Mouse (Mus musculus) neural tube, embryonic 12.5 days (tissue): Measurements from ENCODE around the gene Mfsd7a. TPM values are rescaled to one million over a fixed set of nuclear protein-coding genes. Genes with fewer than 3 reads are reported as not detected.
A peak's percentile ranks its signal among the peaks of the same experiment; 100 is the strongest.

Source experiments
- ATAC-seq: fragments of 200-750 bp; cut with Nextera tagmentation; 2 replicates; pipeline ENCODE4 v1.8.0; 2017; ENCODE audit warnings: low read depth, mild to moderate bottlenecking, moderate TSS enrichment, moderate library complexity; ENCODE audit not compliant: low FRiP score
- H3K27ac ChIP-seq: fragments of 300-500 bp; sonication (generic); 2 replicates; pipeline ENCODE4 v1.5.1; 2016
- H3K27me3 ChIP-seq: fragments of 300-500 bp; sonication (generic); replicated peaks from 2 replicates; pipeline ENCODE4 v1.6.1; 2016; ENCODE audit warnings: mild to moderate bottlenecking
- H3K36me3 ChIP-seq: fragments of 300-500 bp; sonication (generic); 2 replicates; pipeline ENCODE4 v1.6.1; 2016; ENCODE audit warnings: mild to moderate bottlenecking
- H3K4me1 ChIP-seq: fragments of 300-500 bp; sonication (generic); 2 replicates; pipeline ENCODE4 v1.6.1; 2016
- H3K4me2 ChIP-seq: fragments of 300-500 bp; sonication (generic); replicated peaks from 2 replicates; pipeline ENCODE4 v1.6.1; 2016; ENCODE audit warnings: mild to moderate bottlenecking
- H3K4me3 ChIP-seq: fragments of 300-500 bp; sonication (generic); 2 replicates; pipeline ENCODE4 v1.5.1; 2016
- H3K9ac ChIP-seq: fragments of 300-500 bp; sonication (generic); 2 replicates; pipeline ENCODE4 v1.6.1; 2016; ENCODE audit warnings: mild to moderate bottlenecking
- H3K9me3 ChIP-seq: fragments of 300-500 bp; sonication (generic); 2 replicates; pipeline ENCODE4 v1.6.1; 2016; ENCODE audit warnings: mild to moderate bottlenecking
- WGBS: fragments of 180-500 bp; shearing (Covaris S2); methylation state at CpG from one replicate; pipeline ENCODE4 v1.1.7; 2016; 5-methylcytosine and 5-hydroxymethylcytosine counted together
- polyA plus RNA-seq: library from polyadenylated mRNA; unstranded; fragments of >200 nt; fragmentation: Nextera tagmentation; extraction: Ambion mirVana; gene quantifications from 2 replicates; pipeline ENCODE4 v1.2.1, GENCODE M21; 2016

Gene Mfsd7a
- polyA plus RNA-seq, 1 experiment from 2014 or later = 0.16 TPM

DNA sequence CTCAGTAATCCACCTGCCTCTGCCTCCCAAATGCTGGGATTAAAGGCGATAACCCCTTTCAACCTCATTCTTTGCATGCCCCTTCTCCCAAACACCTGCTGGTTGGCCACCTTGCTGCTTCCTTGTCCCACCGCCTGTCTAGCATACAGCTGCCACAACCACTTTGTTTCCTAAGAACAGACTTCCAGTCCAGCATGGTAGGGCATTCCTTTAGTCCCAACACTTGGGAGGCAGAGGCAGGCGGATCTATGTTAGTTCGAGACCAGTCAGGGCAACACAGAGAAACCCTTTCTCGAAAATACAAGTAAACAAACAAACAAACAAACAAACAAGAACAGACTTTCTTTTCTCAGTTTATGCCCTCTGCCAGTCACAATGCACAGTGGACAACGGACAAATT, 11.8 kb upstream of the Mfsd7a start:
- peaks cover 29% of the 10 kb centered on the region for H3K4me1 ChIP-seq
- H3K4me2 ChIP-seq = peak overlapping the region; percentile 99
- peak overlapping the region; percentile 91 for H3K4me3 ChIP-seq
- H3K9ac ChIP-seq = peak overlapping the region; percentile 4; the same call in 1 of the 2 replicates
- no peak overlapping the region for H3K27ac ChIP-seq
- ATAC-seq = peak; percentile 5; the same call in 1 of the 2 replicates
- no peaks in the 10 kb centered on the region for H3K9me3 ChIP-seq
- H3K36me3 ChIP-seq = no peaks in the 10 kb centered on the region
- no peaks in the 10 kb centered on the region for H3K27me3 ChIP-seq
- 44% methylated on average over 6 of the region's 6 CpGs for WGBS

GRCm38 (mm10) chr5:108458706-108459105, 10.0 kb upstream of the Mfsd7a start:
- Histone ChIP-seq H3K4me3 (no peak overlapping the region), H3K27ac (no peak overlapping the region), H3K9ac (no peak overlapping the region), H3K4me1 (peaks cover 21% of the 10 kb centered on the region), H3K36me3 (no peaks in the 10 kb centered on the region), H3K9me3 (no peaks in the 10 kb centered on the region), H3K27me3 (no peaks in the 10 kb centered on the region), H3K4me2 (no peak overlapping the region)
- 76% methylated on average over 2 of the region's 2 CpGs for WGBS
- no peak for ATAC-seq

DNA sequence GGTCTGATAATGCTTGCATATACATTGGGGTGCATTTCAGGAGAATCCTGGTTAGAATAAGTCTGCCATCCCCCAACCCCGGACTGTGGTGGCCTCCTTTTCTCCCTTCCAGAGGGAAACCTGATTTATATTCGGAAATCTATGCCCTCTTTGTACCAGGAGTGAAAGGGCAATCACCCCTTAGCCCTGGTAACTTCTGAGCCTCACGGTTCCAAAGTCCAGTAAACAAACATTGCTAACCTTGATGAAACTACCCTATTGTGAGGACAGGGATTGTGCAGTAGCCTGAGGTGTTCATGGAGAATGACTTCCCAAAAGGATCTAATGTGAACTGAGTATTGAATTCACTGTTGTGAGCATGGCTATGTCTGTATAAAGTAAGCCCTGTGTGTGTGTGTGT, 5.4 kb upstream of the Mfsd7a start:
- no peaks in the 10 kb centered on the region for H3K4me1 ChIP-seq
- H3K4me3 ChIP-seq = no peak overlapping the region
- no peak overlapping the region for H3K4me2 ChIP-seq
- no peak overlapping the region for H3K27ac ChIP-seq
- no peak overlapping the region for H3K9ac ChIP-seq
- H3K36me3 ChIP-seq = no peaks in the 10 kb centered on the region
- no peak for ATAC-seq
- H3K27me3 ChIP-seq = no peaks in the 10 kb centered on the region; the same call in 1 of the 2 replicates
- no peaks in the 10 kb centered on the region for H3K9me3 ChIP-seq
- 42% methylated on average over 3 of the region's 3 CpGs for WGBS

- H3K9me3 ChIP-seq = no peaks in the 10 kb centered on the region
- H3K4me3 ChIP-seq = no peak overlapping the region
- no peak overlapping the region for H3K4me2 ChIP-seq
- peaks cover 6% of the 10 kb centered on the region for H3K27me3 ChIP-seq
- 93% methylated on average over 1 of the region's 1 CpGs for WGBS
- H3K9ac ChIP-seq = no peak overlapping the region
- H3K27ac ChIP-seq = no peak overlapping the region
- peaks cover 6% of the 10 kb centered on the region for H3K4me1 ChIP-seq
- ATAC-seq = no peak
- H3K36me3 ChIP-seq = no peaks in the 10 kb centered on the region
These were observed 3.7 kb upstream of the Mfsd7a start for GRCm38 (mm10) chr5:108452422-108452821.

DNA sequence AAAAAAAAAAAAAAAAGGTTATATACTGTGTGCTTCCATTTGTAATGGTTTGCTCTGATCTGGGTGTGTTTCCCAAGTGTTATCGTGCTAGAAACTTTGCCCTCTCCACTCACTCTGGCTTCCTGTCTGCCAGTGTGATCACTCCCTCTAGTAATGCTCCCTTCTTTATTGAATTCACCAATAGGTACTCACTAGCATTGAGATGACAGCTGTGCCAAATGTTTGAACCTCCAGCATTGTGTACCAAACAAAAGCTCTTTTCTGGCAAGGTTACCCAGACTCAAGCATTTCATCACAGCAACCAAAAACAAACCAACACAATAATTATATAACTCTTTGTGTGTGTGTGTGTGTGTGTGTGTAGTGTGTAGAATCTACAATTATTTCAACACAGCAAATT, 2.9 kb upstream of the Mfsd7a start:
- 79% methylated on average over 1 of the region's 1 CpGs for WGBS
- Histone ChIP-seq H3K4me1 (peaks cover 6% of the 10 kb centered on the region), H3K27me3 (peaks cover 6% of the 10 kb centered on the region), H3K4me2 (no peak overlapping the region), H3K4me3 (no peak overlapping the region), H3K9ac (no peak overlapping the region), H3K27ac (no peak overlapping the region), H3K36me3 (no peaks in the 10 kb centered on the region), H3K9me3 (no peaks in the 10 kb centered on the region)
- ATAC-seq = no peak

- Histone ChIP-seq H3K27ac (no peak overlapping the region), H3K9me3 (no peaks in the 10 kb centered on the region), H3K27me3 (peaks cover 6% of the 10 kb centered on the region), H3K4me1 (peaks cover 6% of the 10 kb centered on the region), H3K36me3 (no peaks in the 10 kb centered on the region), H3K4me3 (no peak overlapping the region), H3K4me2 (no peak overlapping the region), H3K9ac (no peak overlapping the region)
- WGBS = 82% methylated on average over 8 of the region's 8 CpGs
- no peak for ATAC-seq
These were observed 2.3 kb upstream of the Mfsd7a start for GRCm38 (mm10) chr5:108450837-108451540.

- whole genome bisulfite sequencing = 84% methylated on average over 7 of the region's 7 CpGs
- no peak for ATAC-seq
These were observed 834 bp downstream of the Mfsd7a start for GRCm38 (mm10) chr5:108447857-108448256.

GRCm38 (mm10) chr5:108446973-108447372, 1.7 kb downstream of the Mfsd7a start:
- ATAC-seq = no peak

More at GRCm38 (mm10) chr5:108447857-108448256, 834 bp downstream of the Mfsd7a start:
- no peak overlapping the region for H3K27ac ChIP-seq
- H3K4me2 ChIP-seq = no peak overlapping the region; the same call in 1 of the 2 replicates
- no peak overlapping the region for H3K9ac ChIP-seq
- H3K27me3 ChIP-seq = peaks cover 6% of the 10 kb centered on the region
- no peaks in the 10 kb centered on the region for H3K36me3 ChIP-seq
- H3K4me3 ChIP-seq = no peak overlapping the region
- H3K4me1 ChIP-seq = peaks cover 6% of the 10 kb centered on the region
- no peaks in the 10 kb centered on the region for H3K9me3 ChIP-seq

GRCm38 (mm10) chr5:108436101-108436500, 12.6 kb downstream of the Mfsd7a start:
- no peak for ATAC-seq
- Histone ChIP-seq H3K4me3 (no peak overlapping the region), H3K9ac (no peak overlapping the region), H3K36me3 (peaks cover 10% of the 10 kb centered on the region), H3K27me3 (no peaks in the 10 kb centered on the region; the same call in 1 of the 2 replicates), H3K4me2 (no peak overlapping the region), H3K4me1 (peaks cover 13% of the 10 kb centered on the region), H3K9me3 (no peaks in the 10 kb centered on the region), H3K27ac (no peak overlapping the region)
- 85% methylated on average over 2 of the region's 2 CpGs for WGBS

More at GRCm38 (mm10) chr5:108446973-108447372, 1.7 kb downstream of the Mfsd7a start:
- no peak overlapping the region for H3K4me3 ChIP-seq
- WGBS = 89% methylated on average over 3 of the region's 3 CpGs
- H3K27ac ChIP-seq = no peak overlapping the region
- no peaks in the 10 kb centered on the region for H3K36me3 ChIP-seq
- H3K9me3 ChIP-seq = no peaks in the 10 kb centered on the region
- H3K4me1 ChIP-seq = peaks cover 6% of the 10 kb centered on the region
- H3K4me2 ChIP-seq = no peak overlapping the region
- no peak overlapping the region for H3K9ac ChIP-seq
- H3K27me3 ChIP-seq = peaks cover 6% of the 10 kb centered on the region

- Histone ChIP-seq H3K36me3 (peaks cover 25% of the 10 kb centered on the region), H3K4me3 (peak within 1 kb of the TSS; percentile 87), H3K4me2 (peak within 1 kb of the TSS; percentile 95), H3K27ac (no peak within 1 kb of the TSS), H3K4me1 (peaks cover 13% of the 10 kb centered on the region), H3K9ac (peak within 1 kb of the TSS; percentile 88), H3K27me3 (no peaks in the 10 kb centered on the region; the same call in 1 of the 2 replicates), H3K9me3 (no peaks in the 10 kb centered on the region)
- ATAC-seq = peak; percentile 87
- 1% methylated on average over 42 of the region's 42 CpGs for WGBS
These were observed 14.7 kb downstream of the Mfsd7a start, which contains the start of gene Atp5k for GRCm38 (mm10) chr5:108433804-108434587. Gene Atp5k (minus strand): TSS chr5:108434448.

GRCm38 (mm10) chr5:108431196-108431595, 17.5 kb downstream of the Mfsd7a start:
- no peak overlapping the region for H3K4me2 ChIP-seq
- H3K4me1 ChIP-seq = peaks cover 13% of the 10 kb centered on the region
- no peaks in the 10 kb centered on the region; the same call in 1 of the 2 replicates for H3K27me3 ChIP-seq
- no peaks in the 10 kb centered on the region for H3K9me3 ChIP-seq
- H3K4me3 ChIP-seq = no peak overlapping the region
- ATAC-seq = no peak
- H3K9ac ChIP-seq = no peak overlapping the region
- H3K27ac ChIP-seq = no peak overlapping the region
- peaks cover 25% of the 10 kb centered on the region for H3K36me3 ChIP-seq
- WGBS = 93% methylated on average over 6 of the region's 6 CpGs

GRCm38 (mm10) chr5:108427186-108427585, 21.5 kb downstream of the Mfsd7a start:
- H3K36me3 ChIP-seq = peaks cover 24% of the 10 kb centered on the region
- no peaks in the 10 kb centered on the region for H3K27me3 ChIP-seq
- peak; percentile 42; the same call in 1 of the 2 replicates for ATAC-seq
- H3K4me2 ChIP-seq = no peak overlapping the region
- no peak overlapping the region for H3K4me3 ChIP-seq
- H3K9me3 ChIP-seq = no peaks in the 10 kb centered on the region
- H3K4me1 ChIP-seq = no peaks in the 10 kb centered on the region
- H3K9ac ChIP-seq = no peak overlapping the region
- no peak overlapping the region for H3K27ac ChIP-seq
- WGBS = 73% methylated on average over 1 of the region's 1 CpGs
